Mouse (Mus musculus) layer of hippocampus, adult 11-12 months (tissue): ENCODE data around the gene Tmem106a.
"Not testable (repeated sequence)": the region's sequence is repeated elsewhere in the genome, so short reads cannot be mapped to it uniquely, and the experiment has no call there.

Experiments used
- DNase-seq: peaks from one replicate; pipeline ENCODE4 v3.0.0; 2022; ENCODE audit warnings: low spot score

Tmem106a gene

DNA sequence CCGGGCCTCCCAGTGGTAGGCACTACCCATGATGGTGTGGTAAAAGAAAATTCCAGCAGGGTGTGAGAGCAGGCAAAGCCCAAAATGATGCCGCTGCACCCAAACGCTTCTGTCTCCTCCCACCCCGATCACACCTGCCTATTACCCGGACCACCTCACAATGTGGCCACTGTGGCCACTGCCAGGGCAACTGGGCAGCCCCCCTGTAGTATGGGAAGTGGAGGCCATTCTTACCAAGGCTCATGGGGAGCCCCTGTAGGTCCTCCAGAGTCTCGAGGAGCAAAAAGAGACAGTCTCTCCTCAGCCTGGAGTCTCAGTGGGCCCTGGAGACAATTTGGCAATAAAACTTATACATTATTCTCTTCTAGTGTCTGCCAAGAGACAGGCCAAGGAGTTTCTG, 17.1 kb downstream of the Tmem106a start, which contains the start of gene Gm11634:
TSS of gene Gm11634 (minus strand) at position 101 of the 400 bp plus-strand sequence.
- no peak for DNase-seq

DNA sequence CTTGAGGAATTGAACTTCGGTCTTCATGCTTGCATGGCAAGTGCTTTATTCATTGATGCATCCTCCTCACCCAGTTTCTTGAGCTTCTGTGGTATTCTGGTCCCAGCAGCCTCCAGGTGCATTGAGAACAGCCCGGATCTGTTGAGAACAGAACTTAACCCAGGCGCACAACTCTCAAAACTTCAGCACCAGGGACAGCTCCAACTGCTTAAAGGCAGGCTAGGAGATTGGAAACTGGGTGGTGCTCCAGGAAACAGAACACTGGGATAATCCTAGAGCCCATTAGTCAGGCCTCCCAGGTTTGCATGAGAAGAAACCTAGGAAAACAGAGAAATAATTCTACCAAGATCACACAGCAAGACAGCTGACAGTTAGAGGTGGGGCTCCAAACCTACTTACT, 20.4 kb downstream of the Tmem106a start:
- DNase-seq: no peak

DNA sequence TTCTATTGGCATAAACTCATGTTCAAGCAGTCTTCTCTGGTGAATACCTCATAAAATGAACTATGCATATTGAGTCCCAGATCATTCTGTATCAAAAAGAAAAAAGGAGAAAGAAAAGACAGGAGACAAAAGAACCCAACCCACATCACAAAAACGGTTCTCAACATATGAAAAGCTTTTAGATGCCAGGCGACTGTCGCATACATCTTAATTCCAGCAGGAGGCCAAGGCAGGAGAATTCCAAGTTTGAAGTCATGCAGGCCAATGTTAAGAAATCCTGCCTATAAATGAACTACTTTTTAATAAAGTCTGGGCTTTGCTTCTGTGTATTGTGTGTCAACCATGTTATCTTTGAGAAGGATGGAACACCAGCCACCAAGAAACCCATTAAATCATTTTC, 22.1 kb downstream of the Tmem106a start:
- DNase-seq: no peak

DNA sequence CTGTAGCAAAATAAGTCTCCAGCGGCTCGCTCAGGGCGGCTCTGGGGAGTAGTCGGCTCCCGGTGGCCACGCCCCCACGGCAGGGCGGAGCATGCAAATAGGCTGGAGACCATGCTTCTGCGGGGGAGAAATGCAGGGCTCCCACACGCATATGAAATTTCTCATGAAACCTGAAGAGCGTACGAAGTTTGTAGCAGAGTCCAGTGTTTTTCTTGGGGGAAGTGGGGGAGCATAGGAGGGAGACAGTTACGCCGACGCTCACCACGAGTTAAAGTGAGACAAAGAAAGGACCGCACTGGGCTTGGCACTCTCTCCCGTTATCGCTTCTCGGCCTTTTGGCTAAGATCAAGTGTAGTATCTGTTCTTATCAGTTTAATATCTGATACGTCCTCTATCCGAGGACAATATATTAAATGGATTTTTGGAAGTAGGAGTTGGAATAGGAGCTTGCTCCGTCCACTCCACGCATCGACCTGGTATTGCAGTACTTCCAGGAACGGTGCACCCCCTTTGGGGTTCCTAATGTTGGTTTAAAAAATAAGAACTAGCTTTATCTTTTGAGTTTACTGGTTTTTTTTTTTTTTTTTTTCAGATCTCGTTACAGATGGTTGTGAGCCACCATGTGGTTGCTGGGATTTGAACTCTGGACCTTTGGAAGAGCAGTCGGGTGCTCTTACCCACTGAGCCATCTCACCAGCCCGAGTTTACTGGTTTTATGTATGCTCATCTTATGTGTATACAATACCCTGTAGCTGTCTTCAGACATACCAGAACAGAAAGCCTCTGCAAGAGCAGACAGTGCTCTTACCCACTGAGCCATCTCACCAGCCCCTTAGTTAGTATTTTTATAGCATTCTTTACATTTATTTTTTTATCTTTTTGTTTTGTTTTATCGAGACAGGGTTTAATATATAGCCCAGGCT, 22.8 kb downstream of the Tmem106a start:
- DNase-seq: peak; percentile 43

DNA sequence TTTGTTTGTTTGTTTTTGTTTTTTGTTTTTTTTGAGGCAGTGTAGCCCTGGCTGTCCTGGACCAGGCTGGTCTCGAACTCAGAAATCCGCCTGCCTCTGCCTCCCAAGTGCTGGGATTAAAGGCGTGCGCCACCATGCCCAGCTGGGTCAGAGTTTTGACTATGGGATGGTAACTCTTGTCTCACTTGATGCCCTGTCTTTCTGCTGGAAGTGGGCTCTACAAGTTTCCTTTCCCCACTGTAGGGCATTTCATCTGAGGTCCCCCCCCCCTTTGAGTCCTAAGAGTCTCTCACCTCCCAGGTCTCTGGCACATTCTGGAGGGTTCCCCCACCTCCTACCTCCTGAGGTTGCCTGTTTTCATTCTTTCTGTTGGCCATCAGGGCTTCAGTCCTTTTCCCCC, 25.1 kb downstream of the Tmem106a start:
- DNase-seq: not testable (repeated sequence)

DNA sequence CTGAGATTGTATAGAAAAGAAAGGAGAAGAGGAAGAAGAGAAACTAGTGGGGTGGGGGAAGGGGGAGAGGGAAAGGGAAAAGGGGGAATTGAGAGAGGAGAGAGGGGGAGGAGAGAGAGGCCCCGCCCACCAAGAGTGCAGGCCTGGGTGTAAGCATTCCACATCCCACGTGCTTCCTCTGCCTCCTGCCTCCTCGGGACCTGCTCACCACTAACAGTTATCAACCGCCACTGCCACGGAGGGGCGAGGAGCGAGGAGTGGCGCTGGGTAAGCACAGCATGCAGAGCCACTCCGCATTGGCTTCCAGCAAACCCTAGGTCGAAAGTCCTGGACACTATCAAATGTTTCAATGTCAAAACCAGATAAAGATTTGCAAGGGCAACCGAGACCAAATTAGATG, 28.4 kb downstream of the Tmem106a start:
- no peak for DNase-seq

DNA sequence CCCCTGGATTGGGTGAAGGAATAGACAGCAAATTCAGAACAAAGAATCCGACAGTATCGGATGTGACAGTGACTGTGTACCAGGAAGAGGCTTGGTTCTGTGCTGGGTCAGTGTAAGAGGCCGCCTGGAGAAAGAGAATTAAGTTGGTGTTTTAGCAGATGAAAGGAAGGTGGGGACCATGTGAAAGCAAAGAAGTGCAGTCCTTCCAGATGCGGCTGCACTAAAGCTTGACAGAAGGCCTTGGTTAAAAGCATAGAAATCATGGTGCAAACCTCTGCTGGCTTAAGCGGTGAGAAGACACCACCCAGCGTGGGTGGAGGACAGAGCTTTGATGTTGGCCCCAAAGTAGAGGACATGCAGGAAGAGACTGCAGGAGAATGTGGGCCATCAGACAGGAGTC, 31.6 kb downstream of the Tmem106a start:
- no peak for DNase-seq

DNA sequence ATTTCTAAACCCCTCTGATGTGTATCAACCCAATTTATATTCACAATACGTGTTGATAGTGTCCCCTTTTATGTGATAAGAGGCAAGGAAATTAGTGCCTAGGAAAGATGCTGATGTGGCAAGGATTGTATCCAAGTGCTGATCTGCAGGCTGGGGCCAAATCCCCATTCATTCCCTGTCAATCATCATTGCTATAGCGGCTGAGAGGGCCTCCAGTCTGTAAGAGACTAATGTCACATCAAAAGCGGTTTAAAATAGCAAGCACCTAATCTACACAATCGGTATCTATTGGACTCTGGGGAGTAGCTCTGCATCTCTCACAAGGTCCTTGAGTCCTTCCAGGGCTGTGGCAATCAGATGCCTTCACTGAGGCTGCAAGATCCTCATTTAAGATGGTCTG, 32.1 kb downstream of the Tmem106a start:
- no peak for DNase-seq

DNA sequence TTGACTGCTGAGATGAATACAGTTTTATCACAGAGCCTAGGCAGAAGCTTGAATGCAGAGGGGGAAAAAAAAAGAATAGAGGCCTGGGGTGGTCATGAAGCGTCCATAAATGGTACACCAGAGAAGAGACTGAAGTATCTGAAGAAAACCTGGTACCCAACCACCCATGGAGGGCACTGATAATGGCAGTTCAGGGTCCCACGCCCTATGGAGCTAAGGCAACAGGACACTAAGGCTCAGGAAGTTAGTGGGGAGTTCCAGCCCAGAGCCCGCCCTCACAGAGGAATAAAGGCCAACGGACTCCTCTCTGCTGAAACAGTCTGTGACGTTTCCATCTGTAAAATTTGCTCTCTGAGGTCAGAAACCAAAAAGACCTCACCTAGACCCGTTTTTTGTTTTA, 33.3 kb downstream of the Tmem106a start:
- no peak for DNase-seq

DNA sequence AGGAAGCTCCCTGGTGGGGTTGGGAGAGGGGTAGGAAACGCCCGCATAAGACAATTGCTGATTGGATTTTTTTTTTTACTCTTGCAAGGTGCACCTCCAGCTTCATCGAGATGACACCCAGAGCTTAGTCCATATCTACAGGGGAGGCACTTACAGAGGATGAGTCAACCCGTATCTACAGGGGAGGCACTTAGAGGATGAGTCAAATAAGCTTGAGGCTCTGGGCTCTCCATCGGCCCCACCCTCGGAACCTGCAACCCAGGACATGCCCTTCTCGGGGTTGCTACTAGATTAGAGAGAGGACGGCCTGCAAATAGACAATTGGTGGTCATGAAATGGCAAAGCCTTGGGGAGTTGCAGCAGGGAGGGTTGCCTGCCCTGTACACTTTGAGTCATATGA, 34.1 kb downstream of the Tmem106a start:
- DNase-seq: no peak

DNA sequence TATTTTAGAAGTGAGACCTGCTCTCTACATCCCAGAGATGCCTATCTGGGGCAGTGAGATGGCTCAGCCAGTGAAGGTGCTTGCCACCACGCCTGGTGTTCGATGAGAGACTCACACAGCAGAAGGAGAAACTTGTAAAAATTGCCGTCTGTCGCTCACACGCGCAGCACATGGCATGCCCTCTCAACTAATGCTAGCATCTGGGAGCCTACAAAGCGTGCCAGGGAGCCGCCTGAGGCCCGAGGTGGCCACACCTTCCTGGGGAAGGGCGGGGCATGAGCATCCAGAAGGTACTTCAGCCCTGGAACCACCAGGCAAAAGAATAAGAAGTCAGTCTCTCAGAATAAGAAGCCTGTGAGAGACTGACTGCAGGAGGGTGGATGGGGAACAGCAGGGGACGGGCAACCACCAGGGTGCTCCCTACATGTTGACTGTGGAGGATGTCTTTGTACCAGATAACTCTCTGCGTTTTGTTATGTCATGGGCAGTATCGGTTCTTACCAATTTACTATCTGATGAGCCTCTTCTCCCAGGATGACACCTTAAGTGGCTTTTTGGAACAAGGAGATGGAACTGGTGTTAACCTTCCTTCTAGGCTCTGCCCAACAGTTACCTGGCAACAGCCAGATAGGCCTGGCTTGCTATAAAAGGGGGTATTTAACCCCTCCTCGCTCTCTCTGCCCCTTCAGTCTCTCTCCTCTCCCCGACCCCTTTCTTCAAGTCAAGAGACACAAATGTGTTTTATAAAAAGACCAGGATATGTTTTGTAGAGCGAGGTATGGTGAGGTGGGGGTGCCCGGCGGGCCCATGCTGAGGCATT, 35.1 kb downstream of the Tmem106a start:
- peak; percentile 19 for DNase-seq

DNA sequence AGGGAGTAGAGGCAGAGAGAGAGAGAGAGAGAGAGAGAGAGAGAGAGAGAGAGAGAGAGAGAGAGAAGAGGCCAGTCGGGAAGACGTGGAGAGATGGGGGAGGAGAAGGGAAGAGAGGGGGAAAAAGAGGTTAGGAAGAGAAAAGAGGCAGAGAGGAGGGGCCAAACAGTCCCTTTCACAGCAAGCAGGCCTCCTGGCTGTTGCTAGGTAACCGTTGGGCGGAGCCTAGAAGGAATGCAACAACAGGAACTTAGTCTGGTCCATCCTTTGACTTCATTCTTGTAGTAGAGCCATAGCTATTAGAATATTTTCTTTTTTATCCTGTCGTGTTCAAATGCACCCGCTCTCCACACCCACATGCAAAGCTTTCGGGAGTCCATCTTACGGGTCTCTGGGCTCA, 35.8 kb downstream of the Tmem106a start:
- no peak for DNase-seq

DNA sequence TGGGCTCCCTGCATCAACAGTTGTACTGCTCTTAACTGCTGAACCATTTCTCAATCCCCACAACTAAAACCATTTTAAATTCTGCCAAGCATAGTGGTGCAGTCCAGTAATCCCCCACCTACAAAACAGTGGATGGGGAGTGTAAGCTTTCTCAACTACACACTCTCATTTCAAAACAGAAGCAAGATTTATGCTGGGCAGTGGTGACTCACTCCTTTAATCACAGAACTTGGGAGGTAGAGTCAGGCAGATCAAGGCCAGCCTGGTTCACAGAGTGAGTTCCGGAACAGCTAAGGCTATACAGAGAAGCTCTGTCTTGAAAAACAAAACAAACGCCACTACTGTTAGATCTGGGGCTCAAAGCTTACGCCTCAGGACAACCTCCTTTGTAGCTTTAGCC, 36.6 kb downstream of the Tmem106a start:
- DNase-seq: no peak

DNA sequence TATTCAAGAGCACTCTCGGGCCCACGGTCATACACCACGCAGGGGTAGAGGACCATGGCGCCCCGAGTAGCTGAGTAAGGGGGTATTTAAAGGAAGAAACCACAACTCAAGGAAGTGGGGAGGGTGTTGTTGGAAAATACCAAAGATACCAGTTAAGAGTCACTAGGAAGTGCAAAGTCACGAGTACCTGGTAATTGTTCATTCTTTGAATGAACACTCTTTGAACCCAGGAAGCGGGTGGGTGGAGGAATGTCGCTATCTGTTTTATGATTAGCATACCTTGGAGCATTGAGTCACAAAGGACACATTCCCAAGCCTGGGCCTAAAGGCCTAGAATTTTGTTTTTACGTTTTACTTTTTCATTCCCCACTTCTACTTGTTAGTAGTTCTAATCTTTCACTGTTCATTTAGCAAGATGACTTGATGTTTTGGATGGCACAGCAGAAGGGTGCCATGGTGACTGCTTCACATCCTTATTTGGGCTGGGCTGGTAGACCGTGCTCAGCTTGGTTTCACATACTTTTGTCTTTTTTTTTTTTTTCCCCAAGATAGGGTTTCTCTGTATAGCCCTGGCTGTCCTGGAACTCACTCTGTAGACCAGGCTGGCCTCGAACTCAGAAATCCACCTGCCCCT, 38.1 kb downstream of the Tmem106a start:
- not testable (repeated sequence) for DNase-seq

DNA sequence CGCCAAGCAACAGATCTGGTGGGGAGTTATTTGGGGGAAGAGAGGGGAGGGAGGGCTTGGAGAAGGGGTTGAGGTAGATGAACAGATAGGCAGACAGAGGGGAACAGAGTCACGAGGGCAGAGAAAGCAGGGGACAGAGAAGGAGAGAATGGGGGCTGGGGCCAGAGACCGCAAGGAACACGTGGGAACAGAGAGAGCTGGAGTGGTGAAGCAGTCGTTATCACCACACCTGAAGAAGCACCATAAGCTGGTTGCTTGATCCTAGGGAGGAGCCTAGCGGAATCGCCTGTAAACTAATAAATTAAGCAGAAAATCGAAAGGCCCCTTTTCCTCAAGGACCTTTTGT, 44.6 kb downstream of the Tmem106a start:
- no peak for DNase-seq

DNA sequence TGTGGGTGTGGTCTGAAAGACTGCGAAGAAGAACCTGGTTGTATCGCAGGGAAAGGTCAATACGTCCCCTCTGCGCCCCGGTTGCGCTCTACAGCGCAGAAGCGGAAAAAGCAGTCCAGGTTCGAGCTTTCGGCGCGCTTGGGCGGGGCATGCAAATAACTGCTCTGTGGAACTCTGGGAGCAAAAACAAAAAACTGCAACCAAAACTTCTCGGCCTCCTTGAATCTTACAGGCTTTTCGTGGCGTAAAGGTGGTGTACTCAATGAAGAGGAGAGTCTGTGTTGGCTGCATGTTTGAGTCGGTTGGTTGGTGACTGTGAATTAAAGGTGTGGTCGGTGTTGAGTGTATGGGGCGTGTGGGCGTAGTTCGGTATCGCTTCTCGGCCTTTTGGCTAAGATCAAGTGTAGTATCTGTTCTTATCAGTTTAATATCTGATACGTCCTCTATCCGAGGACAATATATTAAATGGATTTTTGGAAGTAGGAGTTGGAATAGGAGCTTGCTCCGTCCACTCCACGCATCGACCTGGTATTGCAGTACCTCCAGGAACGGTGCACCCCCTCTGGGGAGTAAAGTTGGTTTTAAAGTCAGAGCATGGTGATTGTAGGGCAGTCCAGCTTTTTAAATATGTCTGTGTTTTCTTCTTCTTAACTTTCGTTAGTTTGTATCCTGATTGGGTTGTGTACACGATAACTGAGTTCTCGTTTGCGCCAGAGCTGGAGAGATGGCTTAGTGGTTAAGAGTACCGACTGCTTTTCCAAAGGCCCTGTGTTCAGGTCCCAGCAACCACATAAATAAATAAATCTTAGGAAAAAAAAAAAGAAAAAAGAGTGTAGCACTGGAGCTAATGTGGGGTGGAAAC, 45.2 kb downstream of the Tmem106a start, which contains the start of gene Rdm1:
TSS of gene Rdm1 (plus strand) at position 201 of the 862 bp plus-strand sequence.
- DNase-seq: peak; percentile 85

DNA sequence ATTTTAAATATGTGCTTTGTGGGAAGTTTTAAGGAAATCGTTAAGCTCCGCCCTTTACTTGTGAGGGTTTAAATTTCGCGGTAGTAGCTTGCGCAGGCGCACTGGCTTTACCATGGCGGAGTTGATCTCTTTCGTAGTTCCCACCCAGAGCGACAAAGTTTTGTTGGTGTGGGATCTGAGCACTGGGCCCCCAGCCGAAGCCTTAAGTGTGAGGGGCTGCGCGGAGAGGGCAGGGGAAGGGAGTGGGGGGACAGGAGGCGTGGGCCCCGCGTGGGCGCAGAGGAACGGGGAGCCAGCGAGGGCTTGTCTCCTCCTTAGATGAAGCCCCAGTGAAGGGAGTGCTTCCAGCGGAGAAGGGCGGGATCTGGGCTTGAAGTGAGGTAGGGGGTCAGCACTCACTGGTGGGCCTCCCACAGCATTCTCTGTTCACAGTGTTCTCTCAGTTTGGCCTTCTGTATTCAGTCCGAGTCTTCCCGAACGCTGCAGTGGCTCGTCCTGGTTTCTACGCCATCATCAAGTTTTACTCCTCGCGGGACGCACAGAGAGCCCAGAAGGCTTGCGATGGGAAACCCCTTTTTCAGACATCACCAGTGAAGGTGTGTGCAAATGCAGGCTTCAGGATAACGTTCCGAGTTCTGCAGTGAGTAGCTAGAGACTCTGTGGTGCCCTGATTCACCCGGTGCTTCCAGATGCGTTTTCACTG, 46.0 kb downstream of the Tmem106a start:
- peak; percentile 82 for DNase-seq

DNA sequence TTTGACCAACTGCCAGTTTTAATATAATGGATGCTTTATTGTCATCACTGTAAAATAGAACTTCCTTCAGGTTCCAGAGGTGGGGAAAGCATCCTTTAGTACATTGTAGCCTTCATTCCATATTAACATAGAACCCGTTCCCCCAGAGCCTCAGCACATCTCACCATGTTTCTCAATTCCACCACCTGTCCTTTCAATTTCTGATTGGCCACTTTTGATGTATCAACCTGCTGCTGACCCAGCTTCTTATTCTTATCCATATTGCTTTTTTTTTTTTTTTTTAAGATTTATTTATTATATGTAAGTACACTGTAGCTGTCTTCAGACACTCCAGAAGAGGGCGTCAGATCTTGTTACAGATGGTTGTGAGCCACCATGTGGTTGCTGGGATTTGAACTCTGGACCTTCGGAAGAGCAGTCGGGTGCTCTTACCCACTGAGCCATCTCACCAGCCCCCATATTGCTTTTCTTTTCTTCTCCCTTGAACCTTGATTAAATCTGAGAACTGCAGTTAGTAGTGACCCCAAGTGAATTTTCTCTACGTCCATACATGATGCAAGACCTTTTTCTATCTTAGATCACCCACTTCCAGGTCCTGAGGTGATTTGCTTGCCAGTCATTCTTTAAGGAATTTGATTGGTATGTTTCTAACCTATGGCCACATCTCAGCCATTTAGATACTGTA, 46.8 kb downstream of the Tmem106a start:
- not testable (repeated sequence) for DNase-seq

DNA sequence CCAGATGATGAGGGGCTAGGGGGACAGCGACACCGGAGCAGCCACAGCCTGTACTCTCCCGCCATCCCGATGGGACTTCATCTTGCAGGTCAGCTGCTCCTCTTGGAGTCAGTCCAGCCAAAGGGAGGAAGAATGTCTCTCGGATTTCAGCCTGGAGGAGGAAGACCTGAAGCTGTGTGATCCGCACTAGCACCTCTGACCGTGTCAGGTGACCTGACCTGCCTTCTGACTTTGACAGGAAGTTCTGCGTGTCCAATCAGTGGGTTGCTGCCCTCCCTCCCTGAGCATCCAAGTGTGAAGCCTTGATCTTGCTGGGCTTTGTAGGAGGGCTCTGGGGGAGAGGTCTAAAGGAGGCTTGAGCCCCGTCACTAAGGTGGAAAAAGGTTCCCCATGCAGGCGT, 53.6 kb downstream of the Tmem106a start:
- no peak for DNase-seq

DNA sequence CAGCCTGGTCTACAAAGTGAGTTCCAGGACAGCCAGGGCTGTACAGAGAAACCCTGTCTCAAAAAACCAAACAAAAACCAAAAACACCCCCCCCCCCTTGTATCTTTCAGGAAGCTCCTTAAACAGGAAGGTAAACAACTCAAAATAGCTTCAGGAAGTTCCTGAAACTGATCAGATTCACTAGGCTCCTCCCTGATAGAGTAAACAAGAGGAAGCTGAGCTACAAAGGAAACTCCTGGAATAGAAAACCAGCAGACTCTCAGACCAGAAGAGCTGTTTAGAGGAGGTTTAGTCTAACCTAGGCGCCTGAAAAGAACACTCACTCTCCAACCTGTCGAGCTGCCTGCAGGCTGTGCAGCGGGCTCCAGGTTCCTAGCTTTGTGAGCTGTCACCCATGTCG, 57.7 kb downstream of the Tmem106a start:
- no peak for DNase-seq
